Mouse (Mus musculus): Measurements from ENCODE around the gene Gm20388.

DNA sequence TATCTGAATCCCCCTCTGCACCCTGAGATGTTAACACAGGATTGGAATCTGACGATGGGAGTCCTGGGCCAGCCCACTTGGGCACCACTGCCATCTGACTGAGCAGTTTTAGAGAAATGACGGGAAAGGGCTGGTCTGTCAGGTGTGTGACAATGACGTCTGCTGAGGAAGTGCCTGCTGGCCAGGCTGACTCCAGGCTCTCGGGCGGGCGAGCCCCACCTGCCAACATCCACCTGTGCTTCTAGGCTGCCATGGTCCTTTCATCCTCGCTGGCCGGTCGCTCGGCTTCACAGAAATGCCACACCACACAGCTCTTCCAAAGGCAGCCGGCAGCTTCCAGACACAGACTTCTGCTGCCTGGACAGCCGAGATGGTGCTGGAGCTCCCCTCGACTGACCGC, 1689.2 kb downstream of the Gm20388 start:
- TF ChIP-seq CTCF (IDR thresholded peaks at IDR 0.05; ENCODE audit: low read depth, low read length) (no peak), POLR2A (IDR thresholded peaks at IDR 0.05; ENCODE audit: insufficient read depth, low read length) (no peak)

Data from ES-Bruce4 (cell line).